Mouse (Mus musculus) intestine, postnatal 0 days (tissue): Measurements from ENCODE around the gene Myo1d. TPM values are rescaled to one million over a fixed set of nuclear protein-coding genes. Genes with fewer than 3 reads are reported as not detected.

Experiments used
- ATAC-seq: fragments of 200-750 bp; cut with Nextera tagmentation; 2 replicates; pipeline ENCODE4 v1.8.0; 2017; ENCODE audit warnings: mild to moderate bottlenecking, moderate TSS enrichment, moderate library complexity
- H3K27ac ChIP-seq: fragments of 300-500 bp; sonication (generic); 2 replicates; pipeline ENCODE4 v1.5.1; 2014; ENCODE audit warnings: mild to moderate bottlenecking, low read depth, low read length, moderate library complexity
- H3K27me3 ChIP-seq: fragments of 300-500 bp; sonication (generic); replicated peaks from 2 replicates; pipeline ENCODE4 v1.6.1; 2014; ENCODE audit warnings: low read length, mixed read lengths; ENCODE audit not compliant: control insufficient read depth, insufficient read depth
- H3K36me3 ChIP-seq: fragments of 300-500 bp; sonication (generic); 2 replicates; pipeline ENCODE4 v1.6.1; 2014; ENCODE audit warnings: mild to moderate bottlenecking, moderate library complexity; ENCODE audit not compliant: control insufficient read depth, insufficient read depth
- H3K4me1 ChIP-seq: fragments of 300-500 bp; sonication (generic); replicated peaks from 2 replicates; pipeline ENCODE4 v1.6.1; 2014; ENCODE audit warnings: antibody characterized with exemption, low read length, mixed read lengths; ENCODE audit not compliant: control insufficient read depth, insufficient read depth
- H3K4me2 ChIP-seq: fragments of 300-500 bp; sonication (generic); replicated peaks from 2 replicates; pipeline ENCODE4 v1.6.1; 2014; ENCODE audit warnings: low read depth, mild to moderate bottlenecking, moderate library complexity
- H3K4me3 ChIP-seq: fragments of 300-500 bp; sonication (generic); 2 replicates; pipeline ENCODE4 v1.5.1; 2014; ENCODE audit warnings: low read depth, low read length
- H3K9ac ChIP-seq: fragments of 300-500 bp; sonication (generic); 2 replicates; pipeline ENCODE4 v1.6.1; 2014; ENCODE audit warnings: mild to moderate bottlenecking, low read depth, low read length
- H3K9me3 ChIP-seq: fragments of 300-500 bp; sonication (generic); 2 replicates; pipeline ENCODE4 v1.6.1; 2016; ENCODE audit warnings: mixed run types; ENCODE audit not compliant: control insufficient read depth
- CTCF ChIP-seq: sonication (generic); IDR thresholded peaks from 2 replicates; pipeline ENCODE4 v1.5.1; 2016; ENCODE audit warnings: low read depth, mild to moderate bottlenecking, control low read depth, antibody characterized with exemption, moderate library complexity
- WGBS: fragments of 180-500 bp; shearing (Covaris S2); extraction: QIAGEN DNeasy Blood & Tissue Kit; methylation state at CpG from one replicate; pipeline ENCODE4 v1.1.7; 2014; 5-methylcytosine and 5-hydroxymethylcytosine counted together
- polyA plus RNA-seq: library from polyadenylated mRNA; unstranded; fragments of >200 nt; fragmentation: Nextera tagmentation; extraction: Ambion mirVana; gene quantifications from 2 replicates; pipeline ENCODE4 v1.2.1, GENCODE M21; 2015

The Myo1d gene
- polyA plus RNA-seq, 1 experiment from 2014 or later, result 57.2 TPM

DNA sequence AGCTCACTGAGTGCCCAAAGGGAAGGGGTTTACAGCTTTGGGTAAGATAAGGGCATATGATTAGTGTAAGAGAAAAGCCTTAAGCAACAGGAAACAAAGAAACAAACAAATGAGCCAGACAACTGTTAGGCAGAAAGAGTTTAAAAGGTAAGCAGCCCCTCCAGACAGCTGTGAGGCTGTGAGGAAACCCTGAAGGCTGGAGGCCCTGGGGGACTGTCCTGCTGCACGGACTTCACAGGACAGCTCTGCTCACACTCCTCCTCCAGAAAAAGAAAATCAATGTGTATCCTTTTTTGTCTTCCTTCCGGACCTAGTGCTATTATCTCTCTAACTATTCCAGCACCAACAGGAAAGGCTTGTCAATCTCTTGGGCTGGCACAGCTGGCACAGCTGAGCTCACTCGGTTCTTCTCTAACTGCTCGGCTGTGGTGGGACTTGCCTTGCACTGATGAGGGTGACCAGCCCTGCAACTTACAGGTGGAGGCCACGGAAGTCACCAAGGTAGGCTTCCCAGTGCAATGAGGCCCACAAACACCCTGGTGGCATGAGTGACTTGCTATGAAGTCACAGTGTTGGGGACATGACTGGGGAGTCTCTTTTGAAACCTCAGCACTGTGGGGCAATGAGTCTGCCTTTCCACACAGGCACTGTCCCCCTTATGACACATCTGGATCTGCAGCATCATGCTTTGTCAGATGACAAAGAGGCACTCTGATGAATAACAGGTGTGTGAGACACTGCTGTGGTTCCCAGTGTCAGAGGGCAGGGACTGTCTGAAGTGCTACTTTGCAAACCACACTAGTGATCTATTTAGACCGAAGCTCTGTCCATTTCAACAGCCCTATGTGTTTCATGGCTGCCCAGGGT lies 275.1 kb downstream of the Myo1d start:
- Histone ChIP-seq H3K4me1 (no peaks in the 10 kb centered on the region), H3K9me3 (no peaks in the 10 kb centered on the region), H3K4me3 (no peak overlapping the region), H3K27me3 (no peaks in the 10 kb centered on the region), H3K4me2 (no peak overlapping the region), H3K36me3 (0 out of 2 replicates have a peak, but pooled peaks cover 9% of the 10 kb centered on the region), H3K9ac (no peak overlapping the region), H3K27ac (no peak overlapping the region)
- no peak for ATAC-seq
- WGBS, result 55% methylated on average over 6 of the region's 6 CpGs
- TF ChIP-seq CTCF, result no peak

- Histone ChIP-seq H3K27me3 (no peaks in the 10 kb centered on the region), H3K4me1 (no peaks in the 10 kb centered on the region), H3K36me3 (0 out of 2 replicates have a peak, but pooled peaks cover 9% of the 10 kb centered on the region), H3K4me2 (no peak overlapping the region), H3K4me3 (no peak overlapping the region), H3K9me3 (no peaks in the 10 kb centered on the region), H3K27ac (no peak overlapping the region), H3K9ac (no peak overlapping the region)
- 64% methylated on average over 13 of the region's 13 CpGs for WGBS
- no peak for ATAC-seq
- no peak for TF ChIP-seq CTCF
Measured at GRCm38 (mm10) chr11:80503726-80504452, 275.9 kb downstream of the Myo1d start.

DNA sequence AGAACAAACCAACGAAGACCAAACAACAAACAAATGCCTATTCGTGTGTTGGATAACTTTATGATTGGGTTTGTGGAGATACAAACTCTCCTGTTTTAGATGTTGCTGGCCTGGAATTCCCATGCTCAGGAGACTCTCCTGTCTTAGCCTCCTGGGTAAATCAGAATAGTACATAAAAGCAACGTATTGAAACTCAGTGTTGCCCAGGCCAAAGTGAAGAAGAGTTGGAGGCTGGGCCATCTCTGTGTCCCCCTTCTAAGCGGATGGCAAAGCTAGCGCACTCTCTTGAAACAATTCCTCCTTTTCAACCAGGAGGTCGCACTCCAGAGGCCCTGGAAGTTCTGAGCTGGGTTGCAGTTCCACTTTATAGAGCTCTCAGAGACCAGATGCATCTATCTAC lies 276.5 kb downstream of the Myo1d start:
- Histone ChIP-seq H3K9ac (no peak overlapping the region), H3K4me1 (no peaks in the 10 kb centered on the region), H3K9me3 (no peaks in the 10 kb centered on the region), H3K27ac (no peak overlapping the region), H3K27me3 (no peaks in the 10 kb centered on the region), H3K4me3 (no peak overlapping the region), H3K4me2 (no peak overlapping the region), H3K36me3 (0 out of 2 replicates have a peak, but pooled peaks cover 9% of the 10 kb centered on the region)
- WGBS, result 85% methylated on average over 6 of the region's 6 CpGs
- no peak for ATAC-seq
- no peak for TF ChIP-seq CTCF

GRCm38 (mm10) chr11:80499550-80499952 lies 280.3 kb downstream of the Myo1d start:
- peaks cover 11% of the 10 kb centered on the region; the same call in 1 of the 2 replicates for H3K36me3 ChIP-seq
- H3K4me2 ChIP-seq, result no peak overlapping the region
- WGBS, result 77% methylated on average over 4 of the region's 4 CpGs
- H3K9ac ChIP-seq, result no peak overlapping the region
- H3K9me3 ChIP-seq, result no peaks in the 10 kb centered on the region
- no peaks in the 10 kb centered on the region for H3K27me3 ChIP-seq
- H3K4me1 ChIP-seq, result no peaks in the 10 kb centered on the region
- no peak overlapping the region for H3K27ac ChIP-seq
- H3K4me3 ChIP-seq, result no peak overlapping the region
- no peak for TF ChIP-seq CTCF
- no peak for ATAC-seq

- WGBS, result 63% methylated on average over 11 of the region's 11 CpGs
- no peak for ATAC-seq
Measured at GRCm38 (mm10) chr11:80498328-80499070, 281.3 kb downstream of the Myo1d start.

More at GRCm38 (mm10) chr11:80498328-80499070, 281.3 kb downstream of the Myo1d start:
- TF ChIP-seq CTCF, result no peak
- no peak overlapping the region for H3K4me3 ChIP-seq
- H3K27me3 ChIP-seq, result no peaks in the 10 kb centered on the region
- H3K27ac ChIP-seq, result no peak overlapping the region
- peaks cover 14% of the 10 kb centered on the region; the same call in 1 of the 2 replicates for H3K36me3 ChIP-seq
- no peaks in the 10 kb centered on the region for H3K4me1 ChIP-seq
- H3K4me2 ChIP-seq, result no peak overlapping the region
- no peaks in the 10 kb centered on the region for H3K9me3 ChIP-seq
- H3K9ac ChIP-seq, result no peak overlapping the region
